In genomic region chr10:40257414-40258255, GRCm38 (mm10) we compare ENCODE assay signal across 8 mouse cellular contexts. TPM values are rescaled to one million over a fixed set of nuclear protein-coding genes. Genes with fewer than 3 reads are reported as not detected.
A peak's percentile ranks its signal among the peaks of the same experiment; 100 is the strongest.
DNase-seq lines count a peak whose midpoint lies in the region; ATAC-seq and TF ChIP-seq lines count a peak whose summit lies in the region.

Gene Gtf3c6 (minus strand): TSS chr10:40258108.

- peak within 1 kb of the TSS; percentile 78 for H3K9ac ChIP-seq in heart, embryonic 12.5 days
- peak within 1 kb of the TSS; percentile 76 for H3K9ac ChIP-seq in kidney, postnatal 0 days (ENCODE audit: low read depth, low read length)
- H3K9ac ChIP-seq in liver, embryonic 11.5 days (ENCODE audit: low read depth, low read length), result peak within 1 kb of the TSS; percentile 77
- H3K9ac ChIP-seq in stomach, embryonic 14.5 days (replicated peaks; ENCODE audit: low read depth, low read length), result peak within 1 kb of the TSS; percentile 66

- H3ac ChIP-seq in C2C12 (ENCODE audit: control insufficient read depth, insufficient read length, low read depth), result peak within 1 kb of the TSS; percentile 87

- TF ChIP-seq POLR2A in brain, embryonic 14.5 days (IDR thresholded peaks at IDR 0.05; ENCODE audit: borderline replicate concordance, extremely low read depth, insufficient read depth, insufficient read length, poor library complexity, severe bottlenecking), result peak; percentile 74; the same call in 1 of the 2 replicates

- ATAC-seq in heart, embryonic 12.5 days (ENCODE audit: insufficient number of reproducible peaks, low FRiP score), result peak; percentile 81
- ATAC-seq in kidney, postnatal 0 days (replicated peaks; ENCODE audit: low FRiP score, low read depth), result peak; percentile 71
- ATAC-seq in liver, embryonic 11.5 days (replicated peaks; ENCODE audit: low FRiP score), result peak; percentile 63
- ATAC-seq in stomach, embryonic 14.5 days (ENCODE audit: insufficient number of reproducible peaks, insufficient read depth, low FRiP score, low read depth), result peak; percentile 68

- peak within 1 kb of the TSS; percentile 68 for H3K4me3 ChIP-seq in C2C12 (ENCODE audit: insufficient read depth, poor library complexity, severe bottlenecking)
- peak within 1 kb of the TSS; percentile 80 for H3K4me3 ChIP-seq in erythroblast, embryonic 14.5 days (replicated peaks)
- peak within 1 kb of the TSS; percentile 71 for H3K4me3 ChIP-seq in heart, embryonic 12.5 days
- peak within 1 kb of the TSS; percentile 79 for H3K4me3 ChIP-seq in kidney, postnatal 0 days (replicated peaks; ENCODE audit: low read depth, low read length)
- peak within 1 kb of the TSS; percentile 66 for H3K4me3 ChIP-seq in liver, embryonic 11.5 days (ENCODE audit: low read depth, low read length)
- peak within 1 kb of the TSS; percentile 58 for H3K4me3 ChIP-seq in stomach, embryonic 14.5 days (ENCODE audit: low read depth, low read length)

- under 1% methylated on average over 43 of the region's 43 CpGs for WGBS in heart, embryonic 12.5 days
- under 1% methylated on average over 43 of the region's 43 CpGs for WGBS in kidney, postnatal 0 days
- WGBS in liver, embryonic 11.5 days, result under 1% methylated on average over 43 of the region's 43 CpGs
- WGBS in stomach, embryonic 14.5 days, result under 1% methylated on average over 43 of the region's 43 CpGs

- H3K27me3 ChIP-seq in C2C12 (ENCODE audit: control insufficient read depth, insufficient read depth, insufficient read length), result no peaks in the 10 kb centered on the region
- no peaks in the 10 kb centered on the region for H3K27me3 ChIP-seq in erythroblast, embryonic 14.5 days (ENCODE audit: control insufficient read depth)
- H3K27me3 ChIP-seq in heart, embryonic 12.5 days (replicated peaks), result no peaks in the 10 kb centered on the region
- no peaks in the 10 kb centered on the region for H3K27me3 ChIP-seq in kidney, postnatal 0 days (ENCODE audit: insufficient read depth, low read length)
- no peaks in the 10 kb centered on the region for H3K27me3 ChIP-seq in liver, embryonic 11.5 days (replicated peaks; ENCODE audit: control insufficient read depth, insufficient read depth, low read length)
- H3K27me3 ChIP-seq in stomach, embryonic 14.5 days (ENCODE audit: control insufficient read depth, insufficient read depth, low read length), result no peaks in the 10 kb centered on the region

- peaks cover 7% of the 10 kb centered on the region for H3K79me2 ChIP-seq in C2C12 (ENCODE audit: control insufficient read depth, insufficient read depth)

- peak within 1 kb of the TSS; percentile 87 for H3K4me2 ChIP-seq in heart, embryonic 12.5 days
- peak within 1 kb of the TSS; percentile 74 for H3K4me2 ChIP-seq in kidney, postnatal 0 days (ENCODE audit: low read length)
- H3K4me2 ChIP-seq in liver, embryonic 11.5 days, result peak within 1 kb of the TSS; percentile 75
- peak within 1 kb of the TSS; percentile 65 for H3K4me2 ChIP-seq in stomach, embryonic 14.5 days (replicated peaks; ENCODE audit: low read depth, low read length)

- TF ChIP-seq CTCF in C2C12 (IDR thresholded peaks at IDR 0.05; ENCODE audit: control insufficient read depth, insufficient read depth, insufficient read length), result no peak
- TF ChIP-seq CTCF in brain, embryonic 14.5 days (IDR thresholded peaks at IDR 0.05; ENCODE audit: borderline replicate concordance, extremely low read depth, insufficient read depth, insufficient read length), result no peak
- peak; percentile 8; the same call in 1 of the 2 replicates for TF ChIP-seq CTCF in kidney, postnatal 0 days (IDR thresholded peaks at IDR 0.05; ENCODE audit: low read depth)

- no peaks in the 10 kb centered on the region for H3K9me3 ChIP-seq in erythroblast, embryonic 14.5 days (ENCODE audit: control insufficient read depth, low read length)
- no peaks in the 10 kb centered on the region for H3K9me3 ChIP-seq in heart, embryonic 12.5 days (replicated peaks)
- H3K9me3 ChIP-seq in kidney, postnatal 0 days (replicated peaks; ENCODE audit: low read length), result no peaks in the 10 kb centered on the region
- no peaks in the 10 kb centered on the region for H3K9me3 ChIP-seq in liver, embryonic 11.5 days (ENCODE audit: control insufficient read depth, low read length)
- H3K9me3 ChIP-seq in stomach, embryonic 14.5 days (ENCODE audit: control insufficient read depth, low read depth, low read length), result no peaks in the 10 kb centered on the region

- peak within 1 kb of the TSS; percentile 96 for H3K27ac ChIP-seq in heart, embryonic 12.5 days (ENCODE audit: poor library complexity, severe bottlenecking)
- peak within 1 kb of the TSS; percentile 97 for H3K27ac ChIP-seq in kidney, postnatal 0 days
- H3K27ac ChIP-seq in liver, embryonic 11.5 days (ENCODE audit: low read depth, low read length), result peak within 1 kb of the TSS; percentile 95
- peak within 1 kb of the TSS; percentile 94 for H3K27ac ChIP-seq in stomach, embryonic 14.5 days (ENCODE audit: low read length)

- DNase-seq in brain, embryonic 14.5 days (ENCODE audit: low read depth), result peak; percentile 97
- peak; percentile 99 for DNase-seq in kidney, postnatal 0 days (ENCODE audit: low spot score)
- peak; percentile 93 for DNase-seq in liver, embryonic 11.5 days (ENCODE audit: low spot score)
- peak; percentile 96 for DNase-seq in naive thymus-derived CD4-positive, alpha-beta T cell, adult 2 months (ENCODE audit: low read depth)

- peaks cover 2% of the 10 kb centered on the region for H3K79me3 ChIP-seq in C2C12 (ENCODE audit: low read depth)

- peaks cover 26% of the 10 kb centered on the region for H3K36me3 ChIP-seq in C2C12 (ENCODE audit: control insufficient read depth, insufficient read depth)
- H3K36me3 ChIP-seq in erythroblast, embryonic 14.5 days (ENCODE audit: control insufficient read depth), result peaks cover 16% of the 10 kb centered on the region
- peaks cover 27% of the 10 kb centered on the region for H3K36me3 ChIP-seq in heart, embryonic 12.5 days
- peaks cover 11% of the 10 kb centered on the region for H3K36me3 ChIP-seq in kidney, postnatal 0 days (ENCODE audit: insufficient read depth, low read length)
- H3K36me3 ChIP-seq in liver, embryonic 11.5 days (ENCODE audit: control insufficient read depth, insufficient read depth, low read length), result peaks cover 7% of the 10 kb centered on the region
- H3K36me3 ChIP-seq in stomach, embryonic 14.5 days (ENCODE audit: control insufficient read depth, insufficient read depth, low read length), result peaks cover 11% of the 10 kb centered on the region

- H3K4me1 ChIP-seq in erythroblast, embryonic 14.5 days (ENCODE audit: control insufficient read depth), result peaks cover 45% of the 10 kb centered on the region
- H3K4me1 ChIP-seq in heart, embryonic 12.5 days (replicated peaks), result peaks cover 10% of the 10 kb centered on the region; the same call in 1 of the 2 replicates
- H3K4me1 ChIP-seq in kidney, postnatal 0 days (replicated peaks; ENCODE audit: insufficient read depth, low read length), result no peaks in the 10 kb centered on the region
- H3K4me1 ChIP-seq in liver, embryonic 11.5 days (replicated peaks; ENCODE audit: control insufficient read depth, insufficient read depth, low read length), result peaks cover 13% of the 10 kb centered on the region
- H3K4me1 ChIP-seq in stomach, embryonic 14.5 days (ENCODE audit: control insufficient read depth, insufficient read depth, low read length), result peaks cover 3% of the 10 kb centered on the region; the same call in 1 of the 2 replicates

TF ChIP-seq in C2C12, 6 proteins besides CTCF, POLR2A, EP300 and RAD21:
- TF ChIP-seq MYOG (IDR thresholded peaks at IDR 0.05; ENCODE audit: control insufficient read depth, extremely low read depth, insufficient read length), result no peak
- peak; percentile 98 for TF ChIP-seq MAX (IDR thresholded peaks at IDR 0.05)
- TF ChIP-seq FOSL1 (IDR thresholded peaks at IDR 0.05; ENCODE audit: insufficient read depth, low read length, poor library complexity, severe bottlenecking), result no peak
- no peak for TF ChIP-seq CEBPB (IDR thresholded peaks at IDR 0.05; ENCODE audit: low read depth)
- TF ChIP-seq MYOD1 (IDR thresholded peaks at IDR 0.05; ENCODE audit: control insufficient read depth, insufficient read length, low read depth), result no peak
- peak; percentile 31 for TF ChIP-seq USF1 (IDR thresholded peaks at IDR 0.05; ENCODE audit: low read depth)

RNA-seq across cellular contexts. Expression of gene Gtf3c6, which starts in this region (rescaled TPM):
- 31.5 TPM for polyA plus RNA-seq in C2C12 (2012; fragmentation: generic; extraction: Trizol)
- 32.6 and 47.6 TPM in 2 replicates for polyA plus RNA-seq in brain, embryonic 14.5 days (2012; rRNA removed)
- 0.79 and 0.89 TPM in 2 replicates for polyA plus RNA-seq in erythroblast, embryonic 14.5 days (2012)
- polyA plus RNA-seq in heart, embryonic 12.5 days (2016; fragmentation: Nextera tagmentation; extraction: Ambion mirVana), result 90.6 and 92.3 TPM in 2 replicates
- polyA plus RNA-seq in kidney, postnatal 0 days (2015; fragmentation: Nextera tagmentation; extraction: Ambion mirVana), result 88.1 and 92.2 TPM in 2 replicates
- 89.0 and 117 TPM in 2 replicates for polyA plus RNA-seq in liver, embryonic 11.5 days (2014; fragmentation: Nextera tagmentation; extraction: Ambion mirVana)
- 95.6 and 101 TPM in 2 replicates for polyA plus RNA-seq in stomach, embryonic 14.5 days (2014; fragmentation: Nextera tagmentation; extraction: Ambion mirVana)

Comparison
In these comparisons a context has a peak if more than half of its experiments do, and no peak if none do; other contexts are left out.
1. Peak in every context shown above with its lines: DNase-seq, ATAC-seq, H3K4me3 ChIP-seq and H3K27ac ChIP-seq.
2. RNA of gene Gtf3c6 (polyA plus RNA-seq): 89.0 to 117 TPM in liver, embryonic 11.5 days, 95.6 to 101 TPM in stomach, embryonic 14.5 days, 90.6 to 92.3 TPM in heart, embryonic 12.5 days, 88.1 to 92.2 TPM in kidney, postnatal 0 days, 32.6 to 47.6 TPM in brain, embryonic 14.5 days and 31.5 TPM in C2C12 (single experiment); 0.79 to 0.89 TPM in erythroblast, embryonic 14.5 days; every median in the first group is over 10 times any median in the second.